Mouse (Mus musculus): ENCODE data around the gene Troap. TPM values are rescaled to one million over a fixed set of nuclear protein-coding genes. Genes with fewer than 3 reads are reported as not detected.

The Troap gene
- total RNA-seq, 1 experiment, result 27.8 TPM

DNA sequence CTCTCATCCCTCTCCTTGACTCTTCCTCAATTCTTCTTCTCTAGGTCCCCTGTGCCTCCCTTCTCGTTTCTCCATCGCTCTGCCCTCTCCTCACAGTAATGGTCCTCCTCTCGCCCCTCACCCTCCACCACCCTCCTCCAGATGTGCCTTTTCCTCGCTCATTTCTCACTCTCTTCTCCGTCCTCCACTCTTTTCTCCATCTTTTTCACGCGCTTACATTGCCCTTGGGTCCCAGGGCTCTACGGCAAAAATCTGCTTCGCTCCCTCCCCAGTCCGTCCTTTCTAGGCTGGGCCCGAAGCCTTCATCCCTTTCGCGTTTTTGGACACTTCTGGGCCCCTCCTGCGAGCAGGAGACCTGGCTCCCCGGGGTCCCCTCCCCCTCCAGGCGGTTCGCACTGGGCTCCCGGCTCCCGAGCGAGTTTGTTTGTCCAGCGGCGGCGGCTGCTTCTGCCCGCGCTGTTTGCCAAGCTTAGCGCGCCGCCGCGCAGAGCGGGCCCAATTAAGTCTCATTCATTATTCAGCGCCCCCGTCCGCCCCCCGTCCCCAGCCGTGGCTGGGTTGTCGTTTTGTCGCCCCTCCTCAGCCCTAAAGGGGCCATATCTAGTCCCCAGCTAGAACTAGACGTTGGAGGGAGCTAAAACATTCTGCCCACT is 23.6 kb downstream of the Troap start:
- TF ChIP-seq MAFK (IDR thresholded peaks at IDR 0.05; ENCODE audit: insufficient read depth, low read depth, low read length) (no peak), HCFC1 (IDR thresholded peaks at IDR 0.05; ENCODE audit: borderline replicate concordance, insufficient read depth, low read length) (no peak), CHD2 (IDR thresholded peaks at IDR 0.05; ENCODE audit: low read depth, low read length) (no peak), ZNF384 (IDR thresholded peaks at IDR 0.05; ENCODE audit: low read depth, low read length) (no peak), ZC3H11A (IDR thresholded peaks at IDR 0.05; ENCODE audit: borderline replicate concordance, low read depth, low read length) (no peak)
- in situ Hi-C loops (cut with MboI; ENCODE audit: low sequenced_read_pairs in 2 of 2, unreplicated experiment in 2 of 2), result loop anchor here (5.0 to 25.0 kb wide), 2 partner anchors 311 to 321 kb away; partner anchors contain the start of genes Wnt10b (in 2 of the 2) and Wnt1 (in 1 of the 2)
- DNase-seq (ENCODE audit: low read depth, low spot score), result no peak
- Histone ChIP-seq H3K4me1 (ENCODE audit: control insufficient read depth in 2 of 2, insufficient read depth in 2 of 2, low read length in 2 of 2, poor library complexity in 1 of 2) (peaks cover under 1 to 13% of the 10 kb centered on the region in 2 experiments; a peak in 2 of 4 replicates), H3K4me3 (ENCODE audit: insufficient read depth in 1 of 2, low read depth in 1 of 2, low read length in 2 of 2, poor library complexity in 1 of 2, severe bottlenecking in 1 of 2) (peak overlapping the region; percentile 19 to 67), H3K9me3 (ENCODE audit: control insufficient read depth, insufficient read depth, low read depth, low read length) (no peaks in the 10 kb centered on the region), H3K9ac (ENCODE audit: insufficient read depth, low read depth, low read length, poor library complexity, severe bottlenecking) (no peak overlapping the region), H3K36me3 (ENCODE audit: control insufficient read depth, insufficient read depth, low read length, poor library complexity, severe bottlenecking) (no peaks in the 10 kb centered on the region; the same call in 1 of the 2 replicates), H3K27ac (ENCODE audit: insufficient read depth, low read depth, low read length, poor library complexity, severe bottlenecking) (no peak overlapping the region)

DNA sequence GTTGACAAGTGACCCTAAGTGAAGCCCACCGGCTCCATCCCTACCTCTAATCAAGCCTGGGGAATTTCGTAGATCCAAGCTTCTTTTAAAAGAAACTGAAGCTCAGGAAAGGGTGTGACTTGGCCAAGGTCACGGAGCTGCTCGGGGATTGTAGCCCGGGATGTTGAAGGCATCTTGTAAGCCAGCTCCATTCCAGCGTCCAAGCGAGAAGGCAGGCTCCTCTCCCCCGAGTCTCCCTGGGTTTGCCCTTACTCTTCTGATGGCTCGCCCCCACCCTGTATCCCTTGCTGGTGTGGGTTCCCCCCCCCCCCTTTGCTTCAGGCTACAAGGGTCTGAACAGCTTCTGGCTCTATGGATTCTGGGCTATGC is 24.1 kb downstream of the Troap start:
- no peak overlapping the region for H3K27ac ChIP-seq (ENCODE audit: insufficient read depth, low read depth, low read length, poor library complexity, severe bottlenecking)
- H3K9ac ChIP-seq (ENCODE audit: insufficient read depth, low read depth, low read length, poor library complexity, severe bottlenecking), result no peak overlapping the region
- TF ChIP-seq MAFK (IDR thresholded peaks at IDR 0.05; ENCODE audit: insufficient read depth, low read depth, low read length) (no peak), CHD2 (IDR thresholded peaks at IDR 0.05; ENCODE audit: low read depth, low read length) (no peak), HCFC1 (IDR thresholded peaks at IDR 0.05; ENCODE audit: borderline replicate concordance, insufficient read depth, low read length) (no peak), ZC3H11A (IDR thresholded peaks at IDR 0.05; ENCODE audit: borderline replicate concordance, low read depth, low read length) (no peak), ZNF384 (IDR thresholded peaks at IDR 0.05; ENCODE audit: low read depth, low read length) (no peak)
- no peaks in the 10 kb centered on the region for H3K9me3 ChIP-seq (ENCODE audit: control insufficient read depth, insufficient read depth, low read depth, low read length)
- DNase-seq (ENCODE audit: low read depth, low spot score), result no peak
- in situ Hi-C loops (cut with MboI; ENCODE audit: low sequenced_read_pairs in 2 of 2, unreplicated experiment in 2 of 2), result loop anchor here (5.0 to 25.0 kb wide), 2 partner anchors 311 to 321 kb away; partner anchors contain the start of genes Wnt10b (in 2 of the 2) and Wnt1 (in 1 of the 2)
- H3K36me3 ChIP-seq (ENCODE audit: control insufficient read depth, insufficient read depth, low read length, poor library complexity, severe bottlenecking), result no peaks in the 10 kb centered on the region; the same call in 1 of the 2 replicates
- peaks cover 0 to 13% of the 10 kb centered on the region in 2 experiments; a peak in 2 of 4 replicates for H3K4me1 ChIP-seq (ENCODE audit: control insufficient read depth in 2 of 2, insufficient read depth in 2 of 2, low read length in 2 of 2, poor library complexity in 1 of 2)
- peak overlapping the region; percentile 12 to 67; a peak in 2 of 4 replicates for H3K4me3 ChIP-seq (ENCODE audit: insufficient read depth in 1 of 2, low read depth in 1 of 2, low read length in 2 of 2, poor library complexity in 1 of 2, severe bottlenecking in 1 of 2)

DNA sequence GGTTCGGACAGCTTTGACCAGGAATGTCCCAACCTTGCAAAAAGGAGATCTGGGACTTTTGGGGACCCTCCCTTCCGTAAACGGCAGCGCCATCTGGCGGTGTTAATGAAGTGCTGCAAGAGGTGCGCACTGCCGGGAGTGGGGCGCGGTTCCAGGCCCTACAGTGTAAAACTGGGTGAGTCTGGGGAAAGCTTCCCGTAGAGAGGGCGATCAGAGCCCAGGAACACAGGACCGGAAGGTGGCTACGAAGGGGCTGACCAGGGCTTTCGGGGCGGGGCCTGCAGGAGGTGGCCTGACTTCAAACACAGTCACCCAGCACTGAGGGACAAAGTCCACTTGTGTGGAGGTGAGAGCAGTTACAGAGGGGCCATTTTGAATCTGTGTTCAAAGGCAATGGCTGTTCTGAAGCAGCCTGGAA is 24.8 kb downstream of the Troap start:
- Histone ChIP-seq H3K36me3 (ENCODE audit: control insufficient read depth, insufficient read depth, low read length, poor library complexity, severe bottlenecking) (no peaks in the 10 kb centered on the region; the same call in 1 of the 2 replicates), H3K27ac (ENCODE audit: insufficient read depth, low read depth, low read length, poor library complexity, severe bottlenecking) (no peak overlapping the region), H3K4me3 (ENCODE audit: insufficient read depth in 1 of 2, low read depth in 1 of 2, low read length in 2 of 2, poor library complexity in 1 of 2, severe bottlenecking in 1 of 2) (peak overlapping the region; percentile 37 to 67), H3K4me1 (ENCODE audit: control insufficient read depth in 2 of 2, insufficient read depth in 2 of 2, low read length in 2 of 2, poor library complexity in 1 of 2) (peaks cover 0 to 13% of the 10 kb centered on the region in 2 experiments; a peak in 2 of 4 replicates), H3K9ac (ENCODE audit: insufficient read depth, low read depth, low read length, poor library complexity, severe bottlenecking) (peak overlapping the region; percentile 55), H3K9me3 (ENCODE audit: control insufficient read depth, insufficient read depth, low read depth, low read length) (no peaks in the 10 kb centered on the region)
- in situ Hi-C loops (cut with MboI; ENCODE audit: low sequenced_read_pairs in 2 of 2, unreplicated experiment in 2 of 2), result loop anchor here (5.0 to 25.0 kb wide), 2 partner anchors 312 to 322 kb away; partner anchors contain the start of genes Wnt10b (in 2 of the 2) and Wnt1 (in 1 of the 2)
- DNase-seq (ENCODE audit: low read depth, low spot score), result peak; percentile 70
- TF ChIP-seq ZC3H11A (IDR thresholded peaks at IDR 0.05; ENCODE audit: borderline replicate concordance, low read depth, low read length) (no peak), CHD2 (IDR thresholded peaks at IDR 0.05; ENCODE audit: low read depth, low read length) (no peak), ZNF384 (IDR thresholded peaks at IDR 0.05; ENCODE audit: low read depth, low read length) (no peak), MAFK (IDR thresholded peaks at IDR 0.05; ENCODE audit: insufficient read depth, low read depth, low read length) (0 out of 2 replicates have a peak, but pooled peaks have one; percentile 16), HCFC1 (IDR thresholded peaks at IDR 0.05; ENCODE audit: borderline replicate concordance, insufficient read depth, low read length) (no peak)

DNA sequence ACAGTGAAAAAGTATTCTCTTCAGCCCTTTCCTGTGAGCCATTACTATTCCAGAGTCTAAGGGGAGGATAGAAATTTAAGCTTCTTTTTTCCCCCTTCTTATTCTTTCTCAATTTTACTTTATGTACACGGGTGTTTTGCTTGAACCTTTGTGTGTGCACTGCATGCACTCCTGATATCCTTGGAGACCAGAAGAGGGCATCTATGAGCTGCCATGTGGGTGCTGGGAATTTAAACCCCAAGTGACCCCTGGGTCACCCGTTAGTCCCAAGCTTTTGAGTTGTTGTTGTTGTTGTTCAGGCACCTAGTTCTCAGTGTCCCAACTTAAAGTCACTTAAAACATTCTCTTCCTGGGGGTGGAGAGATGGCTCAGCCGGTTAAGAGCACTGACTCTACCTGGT is 25.6 kb downstream of the Troap start:
- peak overlapping the region in 1 of 2 experiments; percentile 37; a peak in 1 of 4 replicates for H3K4me3 ChIP-seq (ENCODE audit: insufficient read depth in 1 of 2, low read depth in 1 of 2, low read length in 2 of 2, poor library complexity in 1 of 2, severe bottlenecking in 1 of 2)
- H3K36me3 ChIP-seq (ENCODE audit: control insufficient read depth, insufficient read depth, low read length, poor library complexity, severe bottlenecking), result no peaks in the 10 kb centered on the region; the same call in 1 of the 2 replicates
- no peak for DNase-seq (ENCODE audit: low read depth, low spot score)
- in situ Hi-C loops (cut with MboI; ENCODE audit: low sequenced_read_pairs in 2 of 2, unreplicated experiment in 2 of 2), result loop anchor here (5.0 to 25.0 kb wide), 2 partner anchors 313 to 323 kb away; partner anchors contain the start of genes Wnt10b (in 2 of the 2) and Wnt1 (in 1 of the 2)
- H3K4me1 ChIP-seq (ENCODE audit: control insufficient read depth in 2 of 2, insufficient read depth in 2 of 2, low read length in 2 of 2, poor library complexity in 1 of 2), result peaks cover 0 to 9% of the 10 kb centered on the region in 2 experiments; a peak in 2 of 4 replicates
- H3K27ac ChIP-seq (ENCODE audit: insufficient read depth, low read depth, low read length, poor library complexity, severe bottlenecking), result no peak overlapping the region
- no peaks in the 10 kb centered on the region for H3K9me3 ChIP-seq (ENCODE audit: control insufficient read depth, insufficient read depth, low read depth, low read length)
- TF ChIP-seq HCFC1 (IDR thresholded peaks at IDR 0.05; ENCODE audit: borderline replicate concordance, insufficient read depth, low read length) (no peak), MAFK (IDR thresholded peaks at IDR 0.05; ENCODE audit: insufficient read depth, low read depth, low read length) (no peak), CHD2 (IDR thresholded peaks at IDR 0.05; ENCODE audit: low read depth, low read length) (no peak), ZNF384 (IDR thresholded peaks at IDR 0.05; ENCODE audit: low read depth, low read length) (no peak), ZC3H11A (IDR thresholded peaks at IDR 0.05; ENCODE audit: borderline replicate concordance, low read depth, low read length) (no peak)
- H3K9ac ChIP-seq (ENCODE audit: insufficient read depth, low read depth, low read length, poor library complexity, severe bottlenecking), result no peak overlapping the region; the same call in 1 of the 2 replicates

Measured in ES-E14 (cell line).